Mouse (Mus musculus) ES-E14 (cell line): ENCODE measurements at regions not wholly inside any gene's neighbourhood (a gene's known extent, or its start where the extent isn't known, plus 50 kb on each side); places are given as distances from the start of the nearest gene placed in this dataset.

ENCODE experiments used
- HCFC1 ChIP-seq: IDR thresholded peaks from 2 replicates; pipeline ENCODE4 v1.6.1; 2012; ENCODE audit warnings: low read length, inconsistent platforms, borderline replicate concordance; ENCODE audit not compliant: insufficient read depth
- MAFK ChIP-seq: IDR thresholded peaks from 2 replicates; pipeline ENCODE4 v1.6.1; 2014; ENCODE audit warnings: mild to moderate bottlenecking, low read depth, low read length, inconsistent platforms; ENCODE audit not compliant: insufficient read depth
- ZC3H11A ChIP-seq: IDR thresholded peaks from 2 replicates; pipeline ENCODE4 v1.6.1; 2012; ENCODE audit warnings: low read depth, mild to moderate bottlenecking, inconsistent platforms, low read length, borderline replicate concordance

- TF ChIP-seq MAFK (no peak), HCFC1 (no peak), ZC3H11A (no peak)
These were observed 211.5 kb upstream of the Tas2r119 start for GRCm38 (mm10) chr15:31965542-31965941.
